Mouse (Mus musculus): ENCODE measurements at regions not wholly inside any gene's neighbourhood (a gene's known extent, or its start where the extent isn't known, plus 50 kb on each side); places are given as distances from the start of the nearest gene placed in this dataset.

- TF ChIP-seq POLR2A (IDR thresholded peaks at IDR 0.05; ENCODE audit: low read depth, low read length): no peak
- peak; percentile 61; the same call in 1 of the 2 replicates for TF ChIP-seq CTCF (IDR thresholded peaks at IDR 0.05; ENCODE audit: extremely low read depth, insufficient read depth, insufficient read length, insufficient replicate concordance)
Observed at GRCm38 (mm10) chr1:64445919-64446318, 86.5 kb upstream of the Creb1 start.

All from spleen, adult 2 months (tissue).